Mouse (Mus musculus) kidney, embryonic 15.5 days (tissue): ENCODE results near the gene OR5BS1P. TPM values are rescaled to one million over a fixed set of nuclear protein-coding genes. Genes with fewer than 3 reads are reported as not detected.

Experiments used
- ATAC-seq: fragments of 200-750 bp; cut with Nextera tagmentation; replicated peaks from 2 replicates; pipeline ENCODE4 v1.8.0; 2017; ENCODE audit warnings: moderate TSS enrichment; ENCODE audit not compliant: low FRiP score
- H3K27ac ChIP-seq: fragments of 300-500 bp; sonication (generic); 2 replicates; pipeline ENCODE4 v1.5.1; 2015; ENCODE audit warnings: mild to moderate bottlenecking, inconsistent platforms
- H3K27me3 ChIP-seq: fragments of 300-500 bp; sonication (generic); 2 replicates; pipeline ENCODE4 v1.6.1; 2015; ENCODE audit warnings: inconsistent platforms
- H3K36me3 ChIP-seq: fragments of 300-500 bp; sonication (generic); 2 replicates; pipeline ENCODE4 v1.6.1; 2015; ENCODE audit warnings: inconsistent platforms
- H3K4me1 ChIP-seq: fragments of 300-500 bp; sonication (generic); 2 replicates; pipeline ENCODE4 v1.6.1; 2015; ENCODE audit warnings: inconsistent platforms
- H3K4me2 ChIP-seq: fragments of 300-500 bp; sonication (generic); 2 replicates; pipeline ENCODE4 v1.6.1; 2015; ENCODE audit warnings: moderate library complexity, mild to moderate bottlenecking, inconsistent platforms
- H3K4me3 ChIP-seq: fragments of 300-500 bp; sonication (generic); replicated peaks from 2 replicates; pipeline ENCODE4 v1.5.1; 2015; ENCODE audit warnings: mild to moderate bottlenecking, inconsistent platforms
- H3K9ac ChIP-seq: fragments of 300-500 bp; sonication (generic); 2 replicates; pipeline ENCODE4 v1.6.1; 2015; ENCODE audit warnings: mild to moderate bottlenecking, inconsistent platforms
- H3K9me3 ChIP-seq: fragments of 300-500 bp; sonication (generic); replicated peaks from 2 replicates; pipeline ENCODE4 v1.6.1; 2016; ENCODE audit warnings: inconsistent platforms
- WGBS: fragments of 180-500 bp; shearing (Covaris S2); methylation state at CpG from one replicate; pipeline ENCODE4 v1.1.7; 2015; ENCODE audit warnings: mixed read lengths; 5-methylcytosine and 5-hydroxymethylcytosine counted together
- microRNA-seq: library from miRNA; unstranded; fragments of <30 nt; microRNA quantifications from one replicate; pipeline ENCODE4, GENCODE M21; 2016
- polyA plus RNA-seq: library from polyadenylated mRNA; unstranded; fragments of >200 nt; fragmentation: Nextera tagmentation; extraction: Ambion mirVana; gene quantifications from 2 replicates; pipeline ENCODE4 v1.2.1, GENCODE M21; 2015

The OR5BS1P gene
- polyA plus RNA-seq, 1 experiment from 2014 or later = not detected

GRCm38 (mm10) chr15:98527056-98527771 is 57.5 kb downstream of the OR5BS1P start:
- no peak overlapping the region for H3K4me2 ChIP-seq
- H3K4me1 ChIP-seq = peaks cover 7% of the 10 kb centered on the region
- H3K9ac ChIP-seq = no peak overlapping the region
- no peak overlapping the region for H3K4me3 ChIP-seq
- H3K27me3 ChIP-seq = no peaks in the 10 kb centered on the region
- 93% methylated on average over 5 of the region's 5 CpGs for WGBS
- no peak overlapping the region for H3K27ac ChIP-seq
- no peaks in the 10 kb centered on the region for H3K9me3 ChIP-seq
- no peak for ATAC-seq
- H3K36me3 ChIP-seq = peaks cover 96% of the 10 kb centered on the region

- 83% methylated on average over 5 of the region's 5 CpGs for WGBS
- no peak overlapping the region for H3K4me3 ChIP-seq
- ATAC-seq = no peak
- no peaks in the 10 kb centered on the region for H3K9me3 ChIP-seq
- peaks cover 87% of the 10 kb centered on the region for H3K36me3 ChIP-seq
- no peak overlapping the region for H3K27ac ChIP-seq
- no peaks in the 10 kb centered on the region for H3K27me3 ChIP-seq
- H3K4me2 ChIP-seq = no peak overlapping the region
- H3K9ac ChIP-seq = no peak overlapping the region
- peaks cover 14% of the 10 kb centered on the region for H3K4me1 ChIP-seq
Observed at GRCm38 (mm10) chr15:98528066-98528563, 58.4 kb downstream of the OR5BS1P start.

Small RNAs within 50 kb of the gene (microRNA-seq; reads per million reads assigned to microRNA genes)
- not detected for gene Mir1291

Other genes starting within 250 kb of the OR5BS1P start
- not detected in 2 replicates for gene Gm44579, start 248.9 kb upstream of the OR5BS1P start, polyA plus RNA-seq
- gene Olfr287, start 248.8 kb upstream of the OR5BS1P start, polyA plus RNA-seq = not detected in 2 replicates
- not detected in 2 replicates for gene Olfr286, start 235.4 kb upstream of the OR5BS1P start, polyA plus RNA-seq
- not detected in 2 replicates for gene H1fnt, start 212.6 kb upstream of the OR5BS1P start, polyA plus RNA-seq
- gene Zfp641, start 173.7 kb upstream of the OR5BS1P start, polyA plus RNA-seq = 1.6 and 1.7 TPM in 2 replicates
- not detected in 2 replicates for gene Olfr285, start 152.5 kb upstream of the OR5BS1P start, polyA plus RNA-seq
- gene Olfr284, start 128.9 kb upstream of the OR5BS1P start, polyA plus RNA-seq = not detected in 2 replicates
- gene Olfr283, start 89.0 kb upstream of the OR5BS1P start, polyA plus RNA-seq = not detected in 2 replicates
- not detected in 2 replicates for gene Olfr282, start 38.7 kb upstream of the OR5BS1P start, polyA plus RNA-seq
- not detected in 2 replicates for gene Olfr281, start 17.3 kb upstream of the OR5BS1P start, polyA plus RNA-seq
- 0.22 TPM in 1 of 2 replicates, not detected in the other for gene Lalba, start 12.8 kb downstream of the OR5BS1P start, polyA plus RNA-seq
- gene Olfr279, start 22.5 kb downstream of the OR5BS1P start, polyA plus RNA-seq = not detected in 2 replicates
- 115 and 121 TPM in 2 replicates for gene Kansl2, start 64.4 kb downstream of the OR5BS1P start, polyA plus RNA-seq
- 61.0 and 66.4 TPM in 2 replicates for gene Ccnt1, start 101.0 kb downstream of the OR5BS1P start, polyA plus RNA-seq
- 0.76 TPM in 1 of 2 replicates, not detected in the other for gene 4930415O20Rik, start 101.1 kb downstream of the OR5BS1P start, polyA plus RNA-seq
- gene Adcy6, start 140.2 kb downstream of the OR5BS1P start, polyA plus RNA-seq = 23.6 and 25.4 TPM in 2 replicates
- 29.8 and 36.6 TPM in 2 replicates for gene Cacnb3, start 160.9 kb downstream of the OR5BS1P start, polyA plus RNA-seq
- 23.1 and 23.7 TPM in 2 replicates for gene Ddx23, start 193.0 kb downstream of the OR5BS1P start, polyA plus RNA-seq
- gene Rnd1, start 207.6 kb downstream of the OR5BS1P start, polyA plus RNA-seq = 0.62 and 0.99 TPM in 2 replicates
- gene Ccdc65, start 238.3 kb downstream of the OR5BS1P start, polyA plus RNA-seq = 0.73 and 1.1 TPM in 2 replicates